Mouse (Mus musculus) MEL (cell line): ENCODE measurements around the gene Aplp2. TPM values are rescaled to one million over a fixed set of nuclear protein-coding genes. Genes with fewer than 3 reads are reported as not detected.
A peak's percentile ranks its signal among the peaks of the same experiment; 100 is the strongest.

ENCODE experiments used
- DNase-seq: peaks from one replicate; pipeline ENCODE4 v3.0.0; 2011; ENCODE audit warnings: low read depth, low spot score
- H3K27ac ChIP-seq: 2 replicates; pipeline ENCODE4 v1.5.1; 2012; ENCODE audit warnings: low read depth, mild to moderate bottlenecking, control low read depth, low read length, moderate library complexity; ENCODE audit not compliant: control insufficient read depth
- H3K27me3 ChIP-seq, 2 experiments: fragments of 150-350 bp in 1 of 2; sonication (generic) in 1 of 2; 2 replicates each; pipeline ENCODE4 v1.6.1; 2012; ENCODE audit warnings: low read length in 2 of 2, mild to moderate bottlenecking in 2 of 2, improper control_type of control experiment in 1 of 2, moderate library complexity in 1 of 2; ENCODE audit not compliant: insufficient read depth in 2 of 2, control insufficient read depth in 1 of 2
- H3K36me3 ChIP-seq, 2 experiments: 2 replicates each; pipeline ENCODE4 v1.6.1; 2012 to 2014; ENCODE audit warnings: low read length in 2 of 2, improper control_type of control experiment in 1 of 2, inconsistent platforms in 1 of 2, mild to moderate bottlenecking in 1 of 2; ENCODE audit not compliant: insufficient read depth in 2 of 2, control insufficient read depth in 1 of 2
- H3K4me1 ChIP-seq, 2 experiments: fragments of 150-350 bp in 1 of 2; sonication (generic) in 1 of 2; 2 replicates each; pipeline ENCODE4 v1.6.1; 2012; ENCODE audit warnings: low read length in 2 of 2, improper control_type of control experiment in 1 of 2, mild to moderate bottlenecking in 1 of 2; ENCODE audit not compliant: insufficient read depth in 2 of 2, control insufficient read depth in 1 of 2
- H3K4me3 ChIP-seq, 2 experiments: fragments of 150-350 bp in 1 of 2; sonication (generic) in 1 of 2; 2 replicates each; pipeline ENCODE4 v1.5.1; 2012; ENCODE audit warnings: low read depth in 2 of 2, low read length in 2 of 2, mild to moderate bottlenecking in 2 of 2, moderate library complexity in 2 of 2, control low read depth in 1 of 2, improper control_type of control experiment in 1 of 2; ENCODE audit not compliant: control insufficient read depth in 1 of 2, insufficient read depth in 1 of 2
- H3K79me2 ChIP-seq: 2 replicates; pipeline ENCODE4 v1.6.1; 2012; ENCODE audit warnings: mild to moderate bottlenecking, low read length, moderate library complexity; ENCODE audit not compliant: control insufficient read depth, poor library complexity, insufficient read depth
- H3K9ac ChIP-seq: 2 replicates; pipeline ENCODE4 v1.6.1; 2012; ENCODE audit warnings: low read depth, mild to moderate bottlenecking, control low read depth, low read length, moderate library complexity; ENCODE audit not compliant: control insufficient read depth, poor library complexity, severe bottlenecking
- H3K9me3 ChIP-seq: fragments of 150-350 bp; sonication (generic); replicated peaks from 2 replicates; pipeline ENCODE4 v1.6.1; 2012; ENCODE audit warnings: mild to moderate bottlenecking, low read length, improper control_type of control experiment, moderate library complexity; ENCODE audit not compliant: insufficient read depth
- EP300 ChIP-seq, 2 experiments: IDR thresholded peaks; 2 replicates each; pipeline ENCODE4 v1.6.1; 2011; ENCODE audit warnings: improper control_type of control experiment in 2 of 2, low read length in 2 of 2, low read depth in 1 of 2, mild to moderate bottlenecking in 1 of 2
- MXI1 ChIP-seq: IDR thresholded peaks from 2 replicates; pipeline ENCODE4 v1.6.1; 2011; ENCODE audit warnings: mild to moderate bottlenecking, low read depth, low read length, improper control_type of control experiment
- MYB ChIP-seq: IDR thresholded peaks from 2 replicates; pipeline ENCODE4 v1.6.1; 2011; ENCODE audit warnings: mild to moderate bottlenecking, low read depth, low read length, improper control_type of control experiment
- MYC ChIP-seq: IDR thresholded peaks from 2 replicates; pipeline ENCODE4 v1.6.1; 2011; ENCODE audit warnings: low read depth, mild to moderate bottlenecking, low read length, improper control_type of control experiment, moderate library complexity
- POLR2A ChIP-seq, 2 experiments: IDR thresholded peaks; 2 replicates each; pipeline ENCODE4 v1.6.1; 2011 to 2012; ENCODE audit warnings: low read length in 2 of 2, mild to moderate bottlenecking in 2 of 2, control low read depth in 1 of 2, improper control_type of control experiment in 1 of 2, low read depth in 1 of 2, moderate library complexity in 1 of 2; ENCODE audit not compliant: control insufficient read depth in 1 of 2, insufficient read depth in 1 of 2, poor library complexity in 1 of 2
- TCF12 ChIP-seq: IDR thresholded peaks from 2 replicates; pipeline ENCODE4 v1.6.1; 2014; ENCODE audit warnings: low read depth, mild to moderate bottlenecking, inconsistent platforms, low read length, improper control_type of control experiment, moderate library complexity
- polyA plus RNA-seq, 2 experiments: library from polyadenylated mRNA; stranded (reverse) in 1 of 2; unstranded in 1 of 2; fragments of >175 nt in 1 of 2; fragments of >200 nt in 1 of 2; gene quantifications; 2 replicates each; pipeline versions ENCODE4 v1.2.1 to v1.2.4; 2012; ENCODE audit warnings: low replicate concordance in 2 of 2, low read depth in 1 of 2; ENCODE audit not compliant: insufficient read length in 2 of 2, insufficient read depth in 1 of 2, missing spikeins in 1 of 2
- total RNA-seq: library from RNA; depleted of rRNA; stranded (reverse); fragments of 300-350 nt; gene quantifications from 2 replicates; pipeline ENCODE4 v1.2.3, GENCODE M21; 2012

Gene Aplp2
- total and polyA plus RNA-seq, 3 experiments, result 37.6 to 60.6 TPM; not detected in 1

DNA sequence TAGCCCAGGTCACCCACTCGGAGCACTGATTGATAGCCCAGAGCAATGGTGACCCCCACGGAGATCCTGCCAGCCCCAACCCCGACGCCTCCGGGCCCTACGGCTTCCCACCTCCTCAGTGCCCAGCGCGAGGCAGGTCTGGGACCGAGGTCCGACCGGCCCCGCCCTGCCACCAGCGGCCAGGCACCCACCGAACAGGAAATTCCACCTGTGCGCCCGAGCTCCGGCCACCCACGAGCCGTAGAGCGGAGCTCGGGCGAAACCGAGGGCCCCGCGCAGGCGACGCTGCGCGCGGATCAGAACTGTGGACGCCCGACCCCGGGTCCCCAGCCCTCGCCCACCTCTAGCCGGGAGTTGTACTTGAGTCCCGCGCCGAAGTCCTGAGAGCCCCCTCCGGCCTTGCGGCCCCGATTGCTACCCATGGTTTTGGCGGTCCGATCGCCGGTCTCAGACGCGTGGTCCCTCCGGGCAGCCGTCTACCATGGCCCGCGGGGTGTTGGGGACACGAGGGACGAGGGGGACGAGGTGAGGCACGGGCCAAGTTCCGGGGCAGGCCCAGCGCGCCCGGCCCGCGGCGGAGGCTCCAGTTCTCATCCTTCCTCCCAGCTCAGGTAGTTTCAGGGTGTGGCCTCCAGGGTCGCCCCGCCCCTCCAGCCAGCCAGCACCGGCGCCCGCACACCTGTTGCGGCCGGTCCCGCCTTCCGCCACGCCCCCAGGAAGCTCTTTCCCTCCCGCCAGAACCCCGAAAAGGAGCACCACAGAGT is 80.2 kb downstream of the Aplp2 start, which contains the start of gene St14:
TSS of gene St14 (minus strand) at position 649 of the 764 bp plus-strand sequence.
- Histone ChIP-seq H3K4me1 (peaks cover 0 to 13% of the 10 kb centered on the region in 2 experiments; a peak in 2 of 4 replicates), H3K9me3 (no peaks in the 10 kb centered on the region), H3K4me3 (peak within 1 kb of the TSS; percentile 65 to 67), H3K27ac (no peak within 1 kb of the TSS), H3K27me3 (peaks cover 0 to 2% of the 10 kb centered on the region in 2 experiments; a peak in 2 of 4 replicates), H3K36me3 (no peaks in the 10 kb centered on the region; a peak in 1 of 4 replicates), H3K79me2 (no peaks in the 10 kb centered on the region; the same call in 1 of the 2 replicates), H3K9ac (peak within 1 kb of the TSS; percentile 67)
- TF ChIP-seq POLR2A (IDR thresholded peaks at IDR 0.05; ENCODE audit: control insufficient read depth in 1 of 2, insufficient read depth in 1 of 2, low read depth in 1 of 2, low read length in 2 of 2, poor library complexity in 1 of 2) (0 out of 4 replicates have a peak, but pooled peaks of 1 of the 2 experiments have one; percentile 11), MYC (no peak)
- no peak for DNase-seq

DNA sequence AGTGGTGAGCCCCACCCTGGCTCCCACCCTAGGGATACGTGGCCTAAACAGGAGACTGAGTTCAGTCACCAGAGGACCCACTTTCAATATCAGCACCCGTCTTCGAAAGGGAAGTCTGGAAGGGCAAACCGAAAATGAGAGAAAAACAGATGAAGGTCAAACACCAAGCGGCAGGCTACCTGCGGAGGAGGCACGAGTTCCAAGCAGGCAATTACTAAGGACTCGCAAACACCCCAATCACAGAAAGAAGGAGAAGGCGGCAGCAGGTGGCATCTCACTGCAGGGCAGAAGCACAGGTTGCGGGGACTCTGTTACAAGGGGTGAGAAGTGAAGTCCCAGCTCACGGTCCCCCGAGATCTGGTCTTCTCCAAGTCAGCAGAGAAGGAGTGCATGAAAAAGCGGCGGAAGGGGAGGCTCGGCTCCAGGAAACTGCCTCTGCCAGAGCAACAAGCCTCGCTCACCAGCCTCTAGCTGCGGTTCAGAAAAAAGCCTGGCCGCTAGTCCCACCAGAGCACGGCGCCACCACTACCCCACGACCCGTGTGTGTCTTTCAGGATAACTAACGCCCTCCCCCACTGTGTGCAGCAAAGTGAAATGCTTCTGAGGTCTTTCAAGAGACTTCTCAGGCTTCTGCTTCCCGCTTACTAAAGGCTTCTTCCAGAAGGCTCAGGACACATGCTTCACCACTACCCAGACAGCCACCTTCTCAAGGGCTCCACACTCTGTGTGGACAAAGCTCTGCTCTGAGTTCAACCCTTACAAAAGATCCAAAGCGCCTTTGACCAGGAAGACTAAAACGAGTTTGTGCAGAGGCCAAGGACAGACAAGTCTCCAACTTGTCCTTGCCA is 81.0 kb downstream of the Aplp2 start:
- peak; percentile 60 for DNase-seq
- Histone ChIP-seq H3K79me2 (no peaks in the 10 kb centered on the region; the same call in 1 of the 2 replicates), H3K4me3 (peak overlapping the region; percentile 65 to 67), H3K27me3 (peaks cover 0 to 2% of the 10 kb centered on the region in 2 experiments; a peak in 1 of 4 replicates), H3K4me1 (peaks cover 0 to 13% of the 10 kb centered on the region in 2 experiments; a peak in 2 of 4 replicates), H3K9me3 (no peaks in the 10 kb centered on the region), H3K36me3 (no peaks in the 10 kb centered on the region; a peak in 1 of 4 replicates), H3K9ac (peak overlapping the region; percentile 67), H3K27ac (no peak overlapping the region)
- no peak for TF ChIP-seq MYB
- TF ChIP-seq MXI1, result peak; percentile 19; the same call in 1 of the 2 replicates

DNA sequence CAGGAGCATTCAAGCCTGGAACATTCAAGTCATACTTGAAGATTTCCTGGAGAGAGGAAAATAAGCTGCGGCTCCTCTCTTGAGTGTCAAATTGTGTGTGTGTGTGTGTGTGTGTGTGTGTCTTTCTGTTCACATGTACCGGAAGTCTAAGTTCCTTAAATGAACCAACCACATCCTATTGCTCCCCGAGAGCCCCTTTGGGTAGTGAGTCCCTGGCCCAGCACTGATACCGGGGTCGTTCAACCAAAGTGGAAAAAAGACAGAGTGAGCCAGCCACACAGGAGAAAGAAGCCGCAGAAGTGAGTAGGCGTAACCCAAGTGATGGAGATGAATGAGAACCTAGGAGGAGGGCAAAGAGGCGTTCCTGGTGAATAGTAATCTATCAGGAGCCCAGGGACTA is 81.7 kb downstream of the Aplp2 start:
- TF ChIP-seq EP300 (IDR thresholded peaks at IDR 0.05; ENCODE audit: low read depth in 1 of 2, low read length in 2 of 2), result peak; percentile 31 to 38; a peak in 2 of 4 replicates
- TF ChIP-seq TCF12, result no peak
- H3K79me2 ChIP-seq, result no peaks in the 10 kb centered on the region; the same call in 1 of the 2 replicates
- peaks cover 0 to 2% of the 10 kb centered on the region in 2 experiments; a peak in 1 of 4 replicates for H3K27me3 ChIP-seq
- peak overlapping the region; percentile 67 for H3K9ac ChIP-seq
- H3K36me3 ChIP-seq, result no peaks in the 10 kb centered on the region; a peak in 1 of 4 replicates
- no peaks in the 10 kb centered on the region for H3K9me3 ChIP-seq
- peaks cover 0 to 13% of the 10 kb centered on the region in 2 experiments; a peak in 2 of 4 replicates for H3K4me1 ChIP-seq
- peak overlapping the region; percentile 65 to 67 for H3K4me3 ChIP-seq
- DNase-seq, result peak; percentile 68
- no peak overlapping the region for H3K27ac ChIP-seq
